Mouse (Mus musculus): Measurements from ENCODE around the gene Rgs10.

Rgs10 gene

GRCm38 (mm10) chr7:128417930-128418779, at the start of gene Rgs10:
Gene Rgs10, minus strand, starts transcription at chr7:128418758.
- peak; percentile 75 to 80 for DNase-seq

- peak in 1 of 2 experiments; percentile 16 for DNase-seq
Measured at GRCm38 (mm10) chr7:128462406-128462805, 43.8 kb upstream of the Rgs10 start.

- peak; percentile 93 to 97 for DNase-seq
Measured at GRCm38 (mm10) chr7:128461285-128462215, 43.0 kb upstream of the Rgs10 start, which contains the start of gene Tial1. Gene Tial1, minus strand, starts transcription at chr7:128461717.

- DNase-seq, result no peak
Measured at GRCm38 (mm10) chr7:128460865-128461228, 42.3 kb upstream of the Rgs10 start.

GRCm38 (mm10) chr7:128460131-128460864, 41.7 kb upstream of the Rgs10 start:
- peak; percentile 48 to 57 for DNase-seq

- no peak for DNase-seq
Measured at GRCm38 (mm10) chr7:128459791-128460130, 41.2 kb upstream of the Rgs10 start.

GRCm38 (mm10) chr7:128458011-128458410, 39.5 kb upstream of the Rgs10 start:
- DNase-seq, result no peak

GRCm38 (mm10) chr7:128452731-128453130, 34.2 kb upstream of the Rgs10 start:
- no peak for DNase-seq

GRCm38 (mm10) chr7:128440584-128440983, 22.0 kb upstream of the Rgs10 start:
- no peak for DNase-seq

- no peak for DNase-seq
Measured at GRCm38 (mm10) chr7:128439251-128439650, 20.7 kb upstream of the Rgs10 start.

- no peak for DNase-seq
Measured at GRCm38 (mm10) chr7:128438131-128438530, 19.6 kb upstream of the Rgs10 start.

- DNase-seq, result peak in 1 of 2 experiments; percentile 40
Measured at GRCm38 (mm10) chr7:128433213-128433612, 14.7 kb upstream of the Rgs10 start.

GRCm38 (mm10) chr7:128432574-128432973, 14.0 kb upstream of the Rgs10 start:
- DNase-seq, result no peak

- no peak for DNase-seq
Measured at GRCm38 (mm10) chr7:128422491-128422890, 3.9 kb upstream of the Rgs10 start.

GRCm38 (mm10) chr7:128421701-128422100, 3.1 kb upstream of the Rgs10 start:
- no peak for DNase-seq

- no peak for DNase-seq
Measured at GRCm38 (mm10) chr7:128419690-128420089, 1.1 kb upstream of the Rgs10 start.

GRCm38 (mm10) chr7:128417226-128417929, 1.2 kb downstream of the Rgs10 start:
- DNase-seq, result peak in 1 of 2 experiments; percentile 35

- DNase-seq, result no peak
Measured at GRCm38 (mm10) chr7:128416664-128417063, 1.9 kb downstream of the Rgs10 start.

- no peak for DNase-seq
Measured at GRCm38 (mm10) chr7:128414433-128414832, 4.1 kb downstream of the Rgs10 start.

- DNase-seq, result no peak
Measured at GRCm38 (mm10) chr7:128412071-128412833, 6.3 kb downstream of the Rgs10 start.

- DNase-seq, result no peak
Measured at GRCm38 (mm10) chr7:128410708-128411413, 7.7 kb downstream of the Rgs10 start.

All from thymus, postnatal 36 days (tissue).